Mouse (Mus musculus): ENCODE measurements around the gene Robo1. TPM values are rescaled to one million over a fixed set of nuclear protein-coding genes. Genes with fewer than 3 reads are reported as not detected.

Robo1 gene
- polyA plus RNA-seq, 1 experiment from 2014 or later: 44.5 TPM

- Histone ChIP-seq H3K4me3 (no peak overlapping the region), H3K36me3 (replicated peaks) (peaks cover 28% of the 10 kb centered on the region), H3K27me3 (replicated peaks; ENCODE audit: low read depth, poor library complexity, severe bottlenecking) (no peaks in the 10 kb centered on the region), H3K4me1 (peaks cover 24% of the 10 kb centered on the region), H3K9me3 (peaks cover 9% of the 10 kb centered on the region), H3K27ac (replicated peaks) (no peak overlapping the region)
- no peak for DNase-seq (ENCODE audit: low spot score)
- WGBS: 57% methylated on average over 5 of the region's 5 CpGs
Observed at GRCm38 (mm10) chr16:72747696-72748095, 439.6 kb downstream of the Robo1 start.

- Histone ChIP-seq H3K36me3 (replicated peaks) (no peaks in the 10 kb centered on the region), H3K9me3 (no peaks in the 10 kb centered on the region), H3K4me1 (peaks cover 32% of the 10 kb centered on the region), H3K27ac (replicated peaks) (no peak overlapping the region), H3K4me3 (no peak overlapping the region), H3K27me3 (replicated peaks; ENCODE audit: low read depth, poor library complexity, severe bottlenecking) (no peaks in the 10 kb centered on the region)
- 74% methylated on average over 9 of the region's 9 CpGs for WGBS
- peak; percentile 37 for DNase-seq (ENCODE audit: low spot score)
Observed at GRCm38 (mm10) chr16:72765128-72765913, 457.2 kb downstream of the Robo1 start.

- H3K9me3 ChIP-seq: no peaks in the 10 kb centered on the region
- no peaks in the 10 kb centered on the region for H3K27me3 ChIP-seq (replicated peaks; ENCODE audit: low read depth, poor library complexity, severe bottlenecking)
- no peak overlapping the region for H3K4me3 ChIP-seq
- H3K36me3 ChIP-seq (replicated peaks): no peaks in the 10 kb centered on the region
- H3K4me1 ChIP-seq: peaks cover 64% of the 10 kb centered on the region
- WGBS: 66% methylated on average over 8 of the region's 8 CpGs
- DNase-seq (ENCODE audit: low spot score): peak; percentile 12
- H3K27ac ChIP-seq (replicated peaks): peak overlapping the region; percentile 70
Observed at GRCm38 (mm10) chr16:72769214-72769834, 461.2 kb downstream of the Robo1 start.

- Histone ChIP-seq H3K27ac (replicated peaks) (no peak overlapping the region), H3K27me3 (replicated peaks; ENCODE audit: low read depth, poor library complexity, severe bottlenecking) (no peaks in the 10 kb centered on the region), H3K9me3 (no peaks in the 10 kb centered on the region), H3K36me3 (replicated peaks) (no peaks in the 10 kb centered on the region), H3K4me3 (no peak overlapping the region), H3K4me1 (peaks cover 51% of the 10 kb centered on the region)
- WGBS: 29% methylated on average over 5 of the region's 5 CpGs
- no peak for DNase-seq (ENCODE audit: low spot score)
Observed at GRCm38 (mm10) chr16:72772348-72772747, 464.2 kb downstream of the Robo1 start.

- Histone ChIP-seq H3K4me3 (no peak overlapping the region), H3K9me3 (no peaks in the 10 kb centered on the region), H3K27me3 (replicated peaks; ENCODE audit: low read depth, poor library complexity, severe bottlenecking) (no peaks in the 10 kb centered on the region), H3K27ac (replicated peaks) (no peak overlapping the region; the same call in 1 of the 2 replicates), H3K36me3 (replicated peaks) (no peaks in the 10 kb centered on the region), H3K4me1 (peaks cover 51% of the 10 kb centered on the region)
- no peak for DNase-seq (ENCODE audit: low spot score)
- WGBS: 21% methylated on average over 7 of the region's 7 CpGs
Observed at GRCm38 (mm10) chr16:72773034-72773433, 464.9 kb downstream of the Robo1 start.

GRCm38 (mm10) chr16:72778520-72778919, 470.4 kb downstream of the Robo1 start:
- no peak overlapping the region for H3K4me3 ChIP-seq
- H3K27ac ChIP-seq (replicated peaks): no peak overlapping the region
- WGBS: 34% methylated on average over 9 of the region's 9 CpGs
- H3K4me1 ChIP-seq: peaks cover 16% of the 10 kb centered on the region
- no peaks in the 10 kb centered on the region for H3K9me3 ChIP-seq
- DNase-seq (ENCODE audit: low spot score): peak; percentile 50
- H3K27me3 ChIP-seq (replicated peaks; ENCODE audit: low read depth, poor library complexity, severe bottlenecking): no peaks in the 10 kb centered on the region
- no peaks in the 10 kb centered on the region for H3K36me3 ChIP-seq (replicated peaks)

- Histone ChIP-seq H3K27ac (replicated peaks) (no peak overlapping the region), H3K27me3 (replicated peaks; ENCODE audit: low read depth, poor library complexity, severe bottlenecking) (no peaks in the 10 kb centered on the region)
- 87% methylated on average over 6 of the region's 6 CpGs for WGBS
Observed at GRCm38 (mm10) chr16:72782171-72782570, 474.1 kb downstream of the Robo1 start.

GRCm38 (mm10) chr16:72786079-72786478, 478.0 kb downstream of the Robo1 start:
- Histone ChIP-seq H3K4me3 (no peak overlapping the region), H3K27ac (replicated peaks) (no peak overlapping the region), H3K27me3 (replicated peaks; ENCODE audit: low read depth, poor library complexity, severe bottlenecking) (no peaks in the 10 kb centered on the region), H3K9me3 (no peaks in the 10 kb centered on the region), H3K4me1 (peaks cover 39% of the 10 kb centered on the region), H3K36me3 (replicated peaks) (no peaks in the 10 kb centered on the region)
- DNase-seq (ENCODE audit: low spot score): no peak
- WGBS: 82% methylated on average over 6 of the region's 6 CpGs

More at GRCm38 (mm10) chr16:72782171-72782570, 474.1 kb downstream of the Robo1 start:
- no peaks in the 10 kb centered on the region for H3K9me3 ChIP-seq
- H3K36me3 ChIP-seq (replicated peaks): no peaks in the 10 kb centered on the region
- no peak overlapping the region for H3K4me3 ChIP-seq
- peaks cover 35% of the 10 kb centered on the region for H3K4me1 ChIP-seq
- DNase-seq (ENCODE audit: low spot score): no peak

- 56% methylated on average over 5 of the region's 5 CpGs for WGBS
- peaks cover 39% of the 10 kb centered on the region for H3K4me1 ChIP-seq
- no peaks in the 10 kb centered on the region for H3K36me3 ChIP-seq (replicated peaks)
- no peak for DNase-seq (ENCODE audit: low spot score)
- H3K27ac ChIP-seq (replicated peaks): no peak overlapping the region
- no peaks in the 10 kb centered on the region for H3K9me3 ChIP-seq
- H3K4me3 ChIP-seq: no peak overlapping the region
- H3K27me3 ChIP-seq (replicated peaks; ENCODE audit: low read depth, poor library complexity, severe bottlenecking): no peaks in the 10 kb centered on the region
Observed at GRCm38 (mm10) chr16:72786636-72787035, 478.5 kb downstream of the Robo1 start.

GRCm38 (mm10) chr16:72788017-72788416, 479.9 kb downstream of the Robo1 start:
- no peaks in the 10 kb centered on the region for H3K9me3 ChIP-seq
- H3K27me3 ChIP-seq (replicated peaks; ENCODE audit: low read depth, poor library complexity, severe bottlenecking): no peaks in the 10 kb centered on the region
- peaks cover 3% of the 10 kb centered on the region; the same call in 1 of the 2 replicates for H3K36me3 ChIP-seq (replicated peaks)
- peaks cover 39% of the 10 kb centered on the region for H3K4me1 ChIP-seq
- H3K27ac ChIP-seq (replicated peaks): 0 out of 2 replicates have a peak overlapping the region, but pooled peaks have one; percentile 7
- WGBS: 25% methylated on average over 7 of the region's 7 CpGs
- DNase-seq (ENCODE audit: low spot score): no peak
- no peak overlapping the region for H3K4me3 ChIP-seq

GRCm38 (mm10) chr16:72791181-72791705, 483.1 kb downstream of the Robo1 start:
- H3K9me3 ChIP-seq: no peaks in the 10 kb centered on the region
- 96% methylated on average over 9 of the region's 9 CpGs for WGBS
- no peak for DNase-seq (ENCODE audit: low spot score)
- peaks cover 3% of the 10 kb centered on the region; the same call in 1 of the 2 replicates for H3K36me3 ChIP-seq (replicated peaks)
- no peaks in the 10 kb centered on the region for H3K27me3 ChIP-seq (replicated peaks; ENCODE audit: low read depth, poor library complexity, severe bottlenecking)
- H3K4me3 ChIP-seq: no peak overlapping the region
- no peak overlapping the region for H3K27ac ChIP-seq (replicated peaks)
- H3K4me1 ChIP-seq: peaks cover 39% of the 10 kb centered on the region

GRCm38 (mm10) chr16:72794692-72795378, 486.7 kb downstream of the Robo1 start:
- 68% methylated on average over 6 of the region's 6 CpGs for WGBS
- no peak overlapping the region for H3K27ac ChIP-seq (replicated peaks)
- H3K4me3 ChIP-seq: no peak overlapping the region
- no peaks in the 10 kb centered on the region for H3K27me3 ChIP-seq (replicated peaks; ENCODE audit: low read depth, poor library complexity, severe bottlenecking)
- H3K36me3 ChIP-seq (replicated peaks): peaks cover 3% of the 10 kb centered on the region; the same call in 1 of the 2 replicates
- H3K4me1 ChIP-seq: peaks cover 43% of the 10 kb centered on the region
- no peaks in the 10 kb centered on the region for H3K9me3 ChIP-seq
- no peak for DNase-seq (ENCODE audit: low spot score)
